Mouse (Mus musculus): ENCODE data around the gene Spi1.
"Not testable (repeated sequence)": the region's sequence is repeated elsewhere in the genome, so short reads cannot be mapped to it uniquely, and the experiment has no call there.

Spi1 gene

DNA sequence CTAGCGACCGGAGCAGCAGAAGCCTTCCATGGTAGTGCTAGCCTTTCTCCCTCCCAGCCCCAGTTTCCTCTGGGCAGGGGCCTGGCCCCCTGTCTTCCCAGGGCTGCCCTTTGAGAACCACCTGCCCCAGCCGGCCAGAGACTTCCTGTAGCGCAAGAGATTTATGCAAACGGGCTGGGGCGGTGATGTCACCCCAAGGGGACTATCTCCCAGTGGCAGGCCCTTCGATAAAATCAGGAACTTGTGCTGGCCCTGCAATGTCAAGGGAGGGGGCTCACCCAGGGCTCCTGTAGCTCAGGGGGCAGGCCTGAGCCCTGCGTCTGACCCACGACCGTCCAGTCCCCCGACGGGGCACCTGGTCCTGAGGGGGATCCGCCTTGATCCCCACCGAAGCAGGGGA lies 14.3 kb downstream of the Spi1 start:
- DNase-seq (ENCODE audit: inconsistent ontology term): no peak

DNA sequence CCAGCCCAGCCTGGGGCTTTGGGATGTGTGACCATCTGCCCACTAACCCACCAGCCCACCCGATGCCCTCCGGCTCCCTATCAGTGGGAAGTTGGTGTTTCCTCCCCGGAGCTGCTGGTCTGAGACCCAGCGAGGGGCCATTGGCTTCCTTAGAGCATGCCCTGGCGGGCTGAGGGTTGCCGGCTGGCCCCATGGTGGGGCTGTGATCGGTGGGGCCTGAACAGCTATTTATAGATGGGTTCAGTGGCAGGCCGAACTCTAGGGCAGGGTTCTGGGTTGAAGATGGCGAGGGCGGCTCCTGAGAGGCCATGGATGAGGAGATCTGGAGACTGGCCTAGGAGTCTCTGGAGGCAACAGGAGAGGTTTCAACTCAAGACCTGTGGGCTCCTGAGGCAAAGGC lies 14.8 kb downstream of the Spi1 start:
- DNase-seq (ENCODE audit: inconsistent ontology term): no peak

DNA sequence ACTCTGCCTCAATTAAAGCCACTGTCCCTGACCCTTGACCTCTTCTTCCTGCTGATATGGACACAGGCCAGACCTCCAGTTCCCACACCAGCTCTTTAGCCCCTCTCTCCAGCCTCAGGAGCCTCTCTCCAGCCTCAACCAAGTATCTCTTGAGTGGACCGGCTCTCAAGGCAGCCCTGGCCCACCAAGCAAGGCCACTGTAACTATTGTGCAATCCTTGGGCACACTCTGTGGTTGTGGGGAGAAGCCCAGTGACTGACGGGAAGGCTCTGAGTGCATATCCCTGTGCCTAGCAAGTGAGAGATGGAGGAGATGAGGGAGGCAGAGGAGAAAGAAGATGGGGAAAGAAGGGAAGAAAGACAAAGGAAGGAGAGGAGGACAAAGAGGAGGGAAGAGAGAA lies 16.0 kb downstream of the Spi1 start:
- DNase-seq (ENCODE audit: inconsistent ontology term): no peak

DNA sequence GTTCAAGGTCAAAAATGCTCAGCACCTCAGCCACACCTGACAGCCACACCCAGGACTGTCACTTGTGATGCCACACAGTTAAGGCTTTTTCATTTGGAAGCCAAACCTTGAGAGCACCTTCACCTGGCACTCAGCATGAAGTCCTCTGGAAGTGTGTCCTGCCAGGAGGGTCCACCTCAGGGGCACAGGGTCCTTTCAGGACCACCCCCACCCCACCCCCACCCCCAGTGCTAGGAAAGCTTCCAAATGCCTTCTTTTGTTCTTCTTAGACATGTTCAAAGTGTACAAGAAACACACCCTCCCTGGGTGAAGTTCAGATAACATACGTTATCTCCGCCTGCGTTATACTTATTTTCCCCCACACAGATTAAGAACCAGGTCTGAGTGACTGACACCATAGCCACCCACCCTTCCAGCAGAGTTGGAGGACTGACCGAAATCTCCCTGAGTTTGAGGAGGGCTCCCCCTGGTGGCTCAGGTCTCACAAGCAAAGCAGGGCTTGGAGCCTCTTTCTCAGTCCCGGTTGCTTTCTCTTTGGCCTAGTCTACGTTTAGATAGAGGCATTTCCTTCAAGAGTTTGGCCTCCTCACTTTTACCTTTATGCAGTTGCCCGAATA lies 19.0 kb downstream of the Spi1 start:
- peak; percentile 92 for DNase-seq (ENCODE audit: inconsistent ontology term)

DNA sequence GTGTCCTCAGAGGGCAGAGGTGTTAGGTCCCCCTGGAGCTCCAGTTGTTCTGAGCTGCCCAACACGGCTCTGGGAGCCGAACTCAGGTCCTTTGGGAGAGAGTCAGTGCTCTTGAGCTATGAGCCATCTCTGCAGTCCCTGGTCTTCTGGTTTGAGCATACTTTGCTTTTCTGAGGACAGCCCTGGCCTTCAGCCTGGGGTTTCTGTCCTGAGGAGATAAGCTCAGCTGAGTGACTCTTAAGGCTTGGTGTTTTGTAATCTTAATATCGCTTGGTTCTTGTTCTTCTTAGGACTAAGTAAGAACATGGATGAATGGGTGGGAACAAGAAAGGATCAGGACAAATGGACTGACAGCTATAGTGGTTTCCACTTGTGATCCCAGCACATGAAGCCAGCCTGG lies 26.0 kb downstream of the Spi1 start:
- no peak for DNase-seq (ENCODE audit: inconsistent ontology term)

DNA sequence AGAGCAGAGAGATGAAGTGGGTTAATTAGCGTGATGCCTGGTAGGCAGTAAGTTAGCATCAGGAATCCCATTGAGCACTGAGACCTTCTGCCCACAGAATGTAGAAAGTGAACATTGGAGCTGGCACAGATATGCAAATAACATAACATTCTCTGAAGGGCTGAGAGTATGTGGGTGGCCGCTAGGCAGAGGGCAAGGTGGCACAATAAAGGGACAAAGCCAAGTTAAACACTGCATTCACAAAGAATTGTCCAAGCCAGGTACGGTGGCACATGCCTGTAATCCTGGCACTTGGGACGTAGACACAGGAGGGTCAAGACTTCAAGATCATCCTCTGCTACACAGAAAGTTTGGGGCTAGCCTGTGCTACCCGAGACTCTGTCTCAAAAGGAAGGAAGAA lies 27.1 kb downstream of the Spi1 start:
- no peak for DNase-seq (ENCODE audit: inconsistent ontology term)

DNA sequence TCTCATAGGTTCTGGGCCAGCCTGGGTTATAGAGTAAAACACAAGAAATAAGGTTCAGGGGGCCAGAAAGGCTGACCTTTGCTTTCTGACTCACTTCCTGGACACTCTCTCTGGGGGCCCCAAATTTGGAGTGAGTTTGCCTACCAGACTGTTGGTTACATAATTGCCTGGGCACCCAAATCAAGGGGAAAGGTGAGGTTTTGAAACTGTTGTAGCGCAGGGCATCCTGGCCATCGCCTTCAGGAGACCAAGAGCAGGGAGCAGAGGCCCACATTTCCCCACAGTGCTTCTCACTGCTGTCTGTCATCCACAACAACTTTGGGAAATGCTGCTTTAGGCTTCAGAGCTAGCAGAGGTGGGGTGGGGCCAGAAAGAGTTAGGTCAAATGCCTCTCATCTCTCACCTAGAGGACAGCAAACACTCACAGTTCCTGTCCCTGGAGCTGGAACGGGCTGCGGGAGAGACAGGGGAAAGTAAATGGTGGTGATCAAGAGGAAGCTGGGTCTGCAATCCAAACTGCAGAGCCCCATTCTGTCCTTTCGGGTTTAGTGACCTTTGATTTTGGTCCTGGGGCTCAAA lies 27.7 kb downstream of the Spi1 start:
- no peak for DNase-seq (ENCODE audit: inconsistent ontology term)

DNA sequence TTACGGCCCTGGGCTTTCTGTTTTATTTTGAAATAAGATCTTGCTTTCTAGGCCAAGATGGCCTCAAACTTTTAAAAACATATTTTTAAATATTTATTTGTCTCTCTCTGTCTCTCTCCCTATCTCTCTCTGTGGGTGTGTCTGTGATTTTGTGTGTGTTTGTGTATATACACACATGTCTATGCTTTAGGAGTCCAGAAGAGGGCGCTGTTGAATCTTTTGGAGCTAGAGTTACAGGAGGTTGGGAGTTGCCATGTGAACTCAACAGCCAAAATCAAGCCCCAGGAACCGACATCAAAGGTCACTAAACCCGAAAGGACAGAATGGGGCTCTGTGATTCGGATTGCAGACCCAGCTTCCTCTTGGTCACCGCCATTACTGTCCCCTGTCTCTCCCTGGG lies 28.2 kb downstream of the Spi1 start:
- DNase-seq (ENCODE audit: inconsistent ontology term): no peak

DNA sequence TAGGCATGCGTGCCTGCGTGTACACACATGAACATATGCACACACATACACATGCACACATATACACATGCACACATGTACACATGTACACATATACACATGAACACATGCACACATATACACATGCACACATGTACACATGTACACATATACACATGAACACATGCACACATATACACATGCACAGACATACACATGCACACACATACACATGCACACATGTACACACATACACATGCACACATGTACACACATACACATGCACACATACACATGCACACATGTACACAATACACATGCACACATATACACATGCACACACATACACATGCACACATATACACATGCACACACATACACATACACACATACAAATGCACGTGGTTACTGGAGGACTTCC lies 29.6 kb downstream of the Spi1 start:
- DNase-seq (ENCODE audit: inconsistent ontology term): not testable (repeated sequence)

DNA sequence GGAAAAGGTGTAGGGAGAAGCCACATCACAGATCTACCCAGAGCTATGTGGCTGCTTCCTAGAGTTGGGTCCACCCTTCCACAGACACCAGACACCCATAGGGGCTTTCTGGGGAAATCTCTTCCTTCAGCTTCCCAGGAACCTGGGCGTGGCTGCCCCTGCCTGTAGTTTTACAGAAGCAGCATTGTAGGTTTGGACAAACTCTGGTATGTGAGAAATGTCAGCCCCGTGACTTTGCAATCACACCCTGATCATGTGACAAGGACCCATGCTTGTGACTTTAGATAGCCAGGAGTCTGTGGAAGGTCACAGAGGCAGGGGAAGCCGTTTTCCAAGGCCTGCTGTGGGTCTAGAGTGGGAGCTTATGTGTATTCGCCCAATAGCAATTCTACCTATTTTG lies 30.3 kb downstream of the Spi1 start:
- peak; percentile 27 for DNase-seq (ENCODE audit: inconsistent ontology term)

DNA sequence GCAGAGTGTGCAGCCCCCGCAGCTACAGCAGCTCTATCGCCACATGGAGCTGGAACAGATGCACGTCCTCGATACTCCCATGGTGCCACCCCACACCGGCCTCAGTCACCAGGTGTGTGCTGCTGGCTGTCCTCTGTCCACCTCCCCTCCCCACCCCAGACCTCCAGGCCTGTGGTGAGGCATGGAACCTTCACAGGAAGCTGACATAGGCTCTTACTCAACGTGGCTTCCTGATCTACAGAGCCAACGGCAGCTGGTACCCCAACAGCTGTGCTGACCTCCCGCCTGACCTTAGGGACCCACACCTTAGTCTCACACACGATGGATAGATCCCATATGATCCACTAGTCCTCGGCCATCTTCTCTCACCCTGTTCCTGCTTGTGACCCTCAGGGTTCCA lies 31.1 kb downstream of the Spi1 start:
- DNase-seq (ENCODE audit: inconsistent ontology term): no peak

DNA sequence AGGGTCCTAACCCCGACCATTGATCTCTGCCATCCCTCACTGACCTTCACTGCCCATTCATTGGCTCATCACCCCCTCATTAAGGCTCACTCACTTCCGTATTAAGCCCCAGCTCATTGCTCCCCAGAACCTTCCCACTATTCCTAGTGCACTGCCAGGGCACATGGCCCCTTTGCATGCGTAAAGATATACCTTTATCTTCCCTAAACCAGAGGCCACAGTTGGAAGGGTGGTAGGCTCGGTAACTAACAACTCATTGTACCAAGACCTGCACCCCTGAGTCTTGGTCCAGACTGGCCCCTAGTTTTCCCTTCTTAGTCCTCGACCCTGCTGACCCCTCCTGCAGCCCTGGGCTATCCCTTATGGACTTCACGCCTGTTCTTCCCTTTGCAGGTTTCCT lies 31.7 kb downstream of the Spi1 start:
- no peak for DNase-seq (ENCODE audit: inconsistent ontology term)

DNA sequence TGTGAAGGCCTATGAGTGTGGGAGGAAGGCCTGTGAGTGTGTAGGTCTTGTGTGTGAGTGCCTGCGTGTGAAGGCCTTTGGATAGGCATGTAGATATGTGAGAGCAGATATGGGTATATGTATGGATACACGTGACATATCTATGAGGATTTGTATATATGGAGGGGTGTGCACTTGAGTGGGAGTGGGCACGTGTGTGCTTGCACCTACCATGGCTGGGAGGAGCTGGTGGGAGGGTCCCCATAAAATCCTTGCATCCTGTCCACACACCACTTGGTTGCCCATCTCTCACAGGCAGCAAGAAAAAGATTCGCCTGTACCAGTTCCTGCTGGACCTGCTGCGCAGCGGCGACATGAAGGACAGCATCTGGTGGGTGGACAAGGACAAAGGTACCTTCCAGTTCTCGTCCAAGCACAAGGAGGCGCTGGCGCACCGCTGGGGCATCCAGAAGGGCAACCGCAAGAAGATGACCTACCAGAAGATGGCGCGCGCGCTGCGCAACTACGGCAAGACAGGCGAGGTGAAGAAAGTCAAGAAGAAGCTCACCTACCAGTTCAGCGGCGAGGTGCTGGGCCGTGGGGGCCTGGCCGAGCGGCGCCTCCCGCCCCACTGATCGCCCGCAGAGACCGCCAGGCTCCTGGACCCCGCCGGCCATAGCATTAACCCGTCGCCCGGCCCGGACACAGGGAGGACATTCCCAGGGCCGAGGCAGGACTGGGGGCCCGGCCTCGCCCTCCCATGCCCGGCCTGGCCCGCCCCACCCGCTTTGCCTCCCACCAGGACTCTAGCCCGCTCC lies 32.8 kb downstream of the Spi1 start:
- DNase-seq (ENCODE audit: inconsistent ontology term): peak; percentile 91

DNA sequence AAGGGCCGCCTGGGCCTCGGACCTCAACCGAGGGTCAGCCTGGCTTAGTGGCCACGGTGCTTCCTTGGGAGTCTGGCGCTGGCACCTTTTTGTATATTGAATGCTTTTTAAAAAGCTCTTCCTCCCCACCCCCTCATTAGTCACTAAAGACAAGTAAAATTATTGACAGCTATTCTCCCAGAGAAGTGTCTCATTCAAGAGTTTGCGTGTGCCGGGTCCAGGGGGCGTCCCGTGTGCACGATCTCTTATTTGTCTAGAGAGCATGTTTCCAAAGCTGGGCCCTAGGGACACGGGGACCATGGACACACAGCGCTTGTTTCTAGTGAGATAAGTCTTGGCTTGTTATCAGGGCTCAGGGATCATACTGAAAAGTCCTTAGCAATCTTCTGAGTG lies 33.4 kb downstream of the Spi1 start:
- no peak for DNase-seq (ENCODE audit: inconsistent ontology term)

DNA sequence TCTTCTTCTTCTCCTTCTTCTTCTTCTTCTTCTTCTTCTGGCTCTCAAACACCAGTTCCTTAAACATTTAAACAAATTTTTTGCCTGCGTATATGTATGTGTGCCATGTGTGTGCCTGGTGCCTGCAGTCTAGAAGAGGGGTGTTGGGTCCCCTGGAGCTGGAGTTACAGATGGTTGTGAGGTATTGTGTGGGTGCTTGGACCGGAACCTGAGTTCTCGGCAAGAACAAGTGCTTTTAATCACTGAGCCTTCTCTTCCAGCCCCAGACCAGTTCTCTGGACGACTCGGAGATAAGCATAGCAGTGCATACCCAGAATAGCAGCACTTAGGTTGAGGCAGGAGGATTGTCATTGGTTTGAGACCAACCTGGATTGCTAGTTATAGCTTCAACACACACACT lies 34.7 kb downstream of the Spi1 start:
- DNase-seq (ENCODE audit: inconsistent ontology term): no peak

DNA sequence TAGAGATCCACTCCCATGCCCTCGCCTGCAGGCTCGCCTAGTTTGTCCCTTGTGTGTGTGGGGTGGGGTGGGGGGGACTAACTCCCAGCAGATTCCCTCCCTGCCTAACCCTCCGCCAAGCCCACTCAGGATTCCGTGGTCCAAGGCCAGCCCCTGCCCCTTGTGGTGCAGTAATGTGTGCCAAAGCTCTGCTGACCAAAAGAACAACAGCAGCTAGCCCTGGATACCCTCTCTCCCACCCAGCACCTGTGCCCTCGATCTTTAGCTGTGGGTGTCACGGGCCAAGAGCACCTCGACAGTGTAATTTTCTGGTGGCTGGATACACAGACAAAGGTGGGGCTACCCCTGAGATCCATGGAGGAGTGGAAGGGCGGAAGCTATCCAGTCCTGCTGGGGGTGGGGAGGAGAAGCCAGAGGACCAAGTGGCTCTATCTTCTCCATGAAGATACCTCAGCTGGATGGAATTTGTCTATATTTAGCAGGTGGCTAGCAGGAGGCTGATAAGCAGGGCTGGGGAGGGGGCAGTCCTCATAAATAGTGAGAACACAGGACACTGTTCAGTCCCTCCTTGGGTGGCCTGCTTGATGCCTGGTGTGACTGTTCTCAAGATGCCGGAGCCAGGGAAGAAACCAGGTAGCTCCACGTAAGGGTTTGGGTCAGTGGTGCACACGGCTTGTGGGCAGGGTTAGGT lies 35.5 kb downstream of the Spi1 start, which contains the start of gene Mybpc3:
Gene Mybpc3 (plus strand): TSS at position 560 of the 691 bp plus-strand sequence.
- DNase-seq (ENCODE audit: inconsistent ontology term): no peak

DNA sequence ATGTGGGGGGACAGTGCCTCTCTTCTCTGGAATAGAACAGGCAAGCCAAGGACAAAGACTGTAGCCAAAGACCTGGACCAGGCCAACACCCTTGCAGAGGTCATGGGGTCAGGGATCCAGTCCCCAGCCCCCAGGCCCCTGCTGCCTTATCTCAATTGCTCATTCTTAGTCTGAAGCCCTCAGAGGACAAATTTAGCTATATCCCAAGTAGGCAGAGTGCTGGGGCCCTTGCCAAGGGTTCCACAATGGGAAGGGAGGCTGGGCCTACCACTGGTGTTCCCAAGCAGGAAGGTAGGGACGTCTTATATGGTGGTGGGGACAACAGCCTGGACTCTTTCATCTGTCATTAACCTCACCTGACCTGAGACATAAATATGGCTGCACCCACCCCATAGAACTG lies 36.5 kb downstream of the Spi1 start:
- DNase-seq (ENCODE audit: inconsistent ontology term): no peak

DNA sequence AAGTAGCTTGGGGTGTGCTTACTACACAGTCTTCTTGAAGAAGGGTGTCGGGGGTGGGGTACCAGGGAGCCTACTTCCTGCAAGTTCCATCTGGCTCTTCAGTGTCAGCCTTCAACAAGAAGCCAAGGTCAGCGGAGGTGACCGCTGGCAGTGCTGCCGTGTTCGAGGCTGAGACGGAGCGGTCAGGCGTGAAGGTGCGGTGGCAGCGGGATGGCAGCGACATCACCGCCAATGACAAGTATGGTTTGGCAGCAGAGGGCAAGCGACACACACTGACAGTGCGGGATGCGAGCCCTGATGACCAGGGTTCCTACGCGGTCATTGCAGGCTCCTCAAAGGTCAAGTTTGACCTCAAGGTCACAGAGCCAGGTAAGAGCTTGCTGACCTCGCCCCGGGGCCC lies 36.9 kb downstream of the Spi1 start:
- DNase-seq (ENCODE audit: inconsistent ontology term): no peak

DNA sequence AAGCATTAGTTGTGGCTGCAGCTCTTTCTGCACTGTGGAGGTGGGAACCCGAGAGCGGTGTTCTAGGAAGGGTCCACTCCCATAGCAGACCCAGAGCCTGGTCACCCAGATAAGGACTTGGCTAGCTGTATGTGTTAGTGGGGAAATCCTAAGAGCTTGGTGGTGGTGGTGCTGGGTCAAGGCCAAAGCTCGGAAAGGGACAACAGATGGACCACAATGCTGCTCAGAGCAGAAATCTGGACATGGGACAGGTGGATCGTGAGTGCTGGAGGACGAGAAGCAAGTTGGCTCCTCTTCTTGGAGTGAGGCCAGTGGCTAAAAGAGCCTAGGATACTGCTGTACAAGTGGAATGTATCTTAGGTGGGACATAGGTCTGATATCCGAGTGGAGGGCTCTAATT lies 37.4 kb downstream of the Spi1 start:
- no peak for DNase-seq (ENCODE audit: inconsistent ontology term)

DNA sequence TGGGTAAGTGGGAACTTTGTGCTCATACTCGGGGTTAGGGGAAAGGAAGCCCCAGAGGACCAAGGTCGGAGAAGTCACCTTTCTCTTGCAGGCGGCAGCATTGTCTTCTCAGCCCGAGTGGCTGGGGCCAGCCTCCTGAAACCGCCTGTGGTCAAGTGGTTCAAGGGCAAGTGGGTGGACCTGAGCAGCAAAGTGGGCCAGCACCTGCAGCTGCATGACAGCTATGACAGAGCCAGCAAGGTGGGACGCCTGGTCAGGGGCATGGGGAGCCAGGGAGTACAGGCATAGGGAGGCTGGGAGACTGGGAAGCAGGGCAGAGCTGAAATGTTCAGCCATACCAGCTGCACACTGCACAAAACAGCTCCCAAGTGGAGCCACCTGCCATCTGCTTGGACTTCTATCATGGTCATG lies 38.1 kb downstream of the Spi1 start:
- no peak for DNase-seq (ENCODE audit: inconsistent ontology term)

DNA sequence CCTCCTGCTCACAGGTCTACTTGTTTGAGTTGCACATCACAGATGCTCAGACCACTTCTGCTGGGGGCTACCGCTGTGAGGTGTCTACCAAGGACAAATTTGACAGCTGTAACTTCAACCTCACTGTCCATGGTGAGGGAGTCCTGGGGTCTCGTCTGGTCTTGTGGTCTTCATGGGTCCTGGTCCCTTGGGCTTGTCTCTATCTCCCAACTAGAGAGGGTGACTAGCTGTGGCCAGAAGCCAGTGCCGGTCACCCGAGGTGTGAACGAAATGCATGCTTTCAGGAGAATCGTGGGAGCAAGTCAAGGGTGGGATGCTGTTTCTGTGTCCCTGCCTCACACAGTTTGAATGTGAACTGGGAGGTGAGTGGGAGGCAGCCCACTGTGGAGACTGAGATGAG lies 38.8 kb downstream of the Spi1 start:
- no peak for DNase-seq (ENCODE audit: inconsistent ontology term)

DNA sequence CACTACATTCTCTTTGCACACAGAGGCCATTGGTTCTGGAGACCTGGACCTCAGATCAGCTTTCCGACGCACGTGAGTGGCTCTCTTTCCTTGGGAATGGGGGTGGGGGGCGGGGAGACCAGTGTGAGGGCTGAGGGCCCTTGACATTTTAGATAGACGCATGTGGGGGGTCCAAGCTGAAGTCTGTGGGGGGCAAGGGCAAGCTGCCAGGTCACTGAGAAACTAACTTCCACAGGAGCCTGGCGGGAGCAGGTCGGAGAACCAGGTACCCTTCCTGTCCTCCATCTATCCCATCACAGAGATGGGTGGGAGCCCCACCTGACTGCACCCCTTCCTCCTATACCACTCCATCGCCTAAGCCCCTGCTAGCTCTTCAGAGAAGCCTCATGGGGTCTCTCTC lies 39.3 kb downstream of the Spi1 start:
- DNase-seq (ENCODE audit: inconsistent ontology term): no peak

DNA sequence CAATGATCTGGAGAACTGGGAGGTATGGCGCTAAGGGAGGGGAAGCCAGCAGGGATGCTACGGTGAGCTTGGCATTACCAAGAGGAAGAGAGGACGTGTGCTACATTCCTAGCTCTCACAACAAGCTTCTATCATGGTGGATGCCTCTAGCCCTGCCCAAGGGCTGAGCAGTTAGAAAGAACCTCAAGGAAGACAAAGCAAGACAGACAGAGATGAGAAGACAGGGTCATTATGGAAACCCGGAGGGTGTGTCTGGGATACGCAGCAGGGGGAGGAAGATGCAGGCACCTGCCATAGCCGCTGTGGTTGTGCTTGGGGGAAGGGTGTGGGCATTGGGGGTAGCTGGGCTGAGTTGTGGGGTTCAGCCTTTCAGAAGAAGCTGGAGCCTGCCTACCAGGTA lies 41.3 kb downstream of the Spi1 start:
- DNase-seq (ENCODE audit: inconsistent ontology term): no peak

Data from Muller cell, postnatal 12 days (primary cell).